Mouse (Mus musculus): Measurements from ENCODE around the gene Entpd2.

DNA sequence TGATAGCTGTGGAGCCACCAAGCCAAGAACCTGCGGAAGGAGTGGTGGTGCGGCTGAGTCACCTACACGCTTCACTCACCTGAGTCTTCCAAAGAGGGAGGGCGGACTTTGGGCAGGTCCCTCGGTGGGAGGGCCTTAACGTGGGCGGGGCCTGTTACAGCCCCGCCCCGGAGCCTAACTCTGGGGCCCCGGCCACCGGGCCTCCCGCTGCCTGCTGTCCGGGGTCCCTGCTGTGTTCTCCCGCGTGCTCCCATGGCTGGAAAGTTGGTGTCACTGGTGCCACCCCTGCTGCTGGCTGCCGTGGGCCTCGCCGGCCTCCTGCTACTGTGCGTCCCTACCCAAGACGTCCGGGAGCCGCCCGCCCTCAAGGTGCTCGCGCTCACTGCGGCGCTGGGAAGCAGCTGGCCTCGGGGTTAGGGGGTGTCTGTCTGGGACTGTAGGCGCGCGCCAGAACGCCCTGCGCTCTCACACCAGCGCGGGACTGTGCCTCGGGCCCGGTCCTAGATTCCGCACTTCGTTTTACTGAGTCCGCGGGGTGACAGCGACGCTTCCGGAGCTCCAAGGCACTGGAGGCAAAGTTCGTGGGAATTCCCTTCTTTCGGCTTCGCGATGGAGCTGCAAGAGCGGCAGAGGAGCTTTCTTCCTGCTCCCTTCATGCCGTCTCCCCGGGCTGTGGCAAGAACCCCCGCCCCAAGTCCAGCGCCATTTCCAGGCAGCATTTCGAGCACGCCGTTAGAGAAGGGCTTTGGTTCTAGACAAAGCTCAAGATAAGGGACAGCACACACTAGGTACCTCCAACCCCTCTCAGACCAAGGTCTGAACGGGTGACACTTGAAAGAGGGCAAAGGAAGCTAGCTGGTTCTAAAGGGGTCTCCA, at the start of gene Entpd2:
- TF ChIP-seq POLR2A (IDR thresholded peaks at IDR 0.05; ENCODE audit: borderline replicate concordance, low read depth, low read length): no peak
- TF ChIP-seq CTCF (IDR thresholded peaks at IDR 0.05; ENCODE audit: low read depth, low read length): no peak
